Mouse (Mus musculus): ENCODE measurements around the gene Pgm3. TPM values are rescaled to one million over a fixed set of nuclear protein-coding genes. Genes with fewer than 3 reads are reported as not detected.
A peak's percentile ranks its signal among the peaks of the same experiment; 100 is the strongest.
"Not testable (repeated sequence)": the region's sequence is repeated elsewhere in the genome, so short reads cannot be mapped to it uniquely, and the experiment has no call there.

Pgm3 gene
- 10 to 100 TPM; 17.3 to 18.7 TPM for polyA plus RNA-seq (2017; shearing (Covaris generic))

DNA sequence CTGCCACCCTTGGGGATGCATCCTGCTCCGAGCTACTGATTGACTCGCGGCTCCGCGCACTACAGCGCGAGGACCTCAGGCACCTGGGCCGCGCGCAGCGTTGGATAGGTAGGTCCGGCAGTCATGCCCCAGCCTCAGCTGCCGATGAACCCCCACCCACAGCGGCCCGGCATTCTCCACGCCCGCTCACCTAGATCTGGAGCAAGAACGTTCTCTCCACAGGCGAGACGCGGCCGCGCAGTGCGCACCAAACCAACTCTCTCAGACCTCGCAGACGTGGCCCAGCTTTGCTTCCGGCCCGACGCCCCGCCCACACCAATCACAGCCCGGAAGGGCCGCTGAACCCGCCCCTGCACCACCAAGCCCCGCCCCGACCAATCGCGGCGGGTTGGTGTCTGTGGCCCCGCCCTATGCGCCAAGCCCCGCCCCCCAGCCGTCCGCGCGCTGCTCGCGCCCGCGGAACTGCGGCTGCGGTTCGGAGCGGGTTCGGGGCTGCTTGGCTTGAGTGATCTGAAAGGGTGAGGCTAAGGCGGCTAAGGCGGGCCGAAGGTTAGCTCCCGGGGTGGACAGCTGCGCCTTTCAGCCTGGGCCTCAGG is at the start of gene Pgm3, which contains the start of gene Rwdd2a:
TSS of gene Pgm3 (minus strand) at position 303 of the 596 bp plus-strand sequence.
TSS of gene Rwdd2a (plus strand) at position 452 of the 596 bp plus-strand sequence.
- peak; percentile 91 for ATAC-seq

DNA sequence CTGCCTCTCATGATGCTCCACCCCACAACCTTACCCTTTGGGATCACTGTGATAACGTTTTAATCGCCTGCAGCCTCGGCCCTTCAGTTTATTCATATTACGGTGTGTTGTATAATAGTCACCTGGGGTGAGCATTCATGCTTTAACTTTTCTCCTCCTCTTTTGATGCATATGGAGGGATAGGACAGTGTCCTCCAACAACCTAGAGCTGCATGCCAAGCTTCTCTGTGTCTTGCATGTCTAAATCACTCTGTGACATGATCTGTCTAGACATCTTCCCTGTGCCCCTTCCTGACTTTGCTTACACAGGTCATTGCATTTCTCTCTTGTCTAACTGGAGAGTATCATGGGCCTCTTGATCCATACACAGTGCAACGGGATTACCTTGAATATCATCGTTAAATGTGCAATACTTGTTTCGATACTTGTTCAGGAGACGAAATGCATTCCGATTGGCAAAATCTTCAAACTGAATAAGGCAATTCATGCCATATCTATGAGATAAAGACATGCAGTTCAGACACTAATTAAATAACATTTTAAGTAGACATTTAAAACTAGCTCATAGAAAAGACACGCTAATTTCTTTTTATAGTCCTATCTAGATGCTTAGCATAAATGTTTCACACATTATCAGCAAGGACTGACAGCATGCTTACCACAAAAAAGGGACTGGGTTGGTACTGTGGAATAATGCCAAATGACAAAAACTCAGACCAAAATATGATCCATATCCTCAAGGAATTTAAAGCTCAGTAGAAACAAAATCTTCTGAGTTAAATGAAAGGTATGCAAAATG is 47.9 kb upstream of the Pgm3 start:
- ATAC-seq, result no peak

DNA sequence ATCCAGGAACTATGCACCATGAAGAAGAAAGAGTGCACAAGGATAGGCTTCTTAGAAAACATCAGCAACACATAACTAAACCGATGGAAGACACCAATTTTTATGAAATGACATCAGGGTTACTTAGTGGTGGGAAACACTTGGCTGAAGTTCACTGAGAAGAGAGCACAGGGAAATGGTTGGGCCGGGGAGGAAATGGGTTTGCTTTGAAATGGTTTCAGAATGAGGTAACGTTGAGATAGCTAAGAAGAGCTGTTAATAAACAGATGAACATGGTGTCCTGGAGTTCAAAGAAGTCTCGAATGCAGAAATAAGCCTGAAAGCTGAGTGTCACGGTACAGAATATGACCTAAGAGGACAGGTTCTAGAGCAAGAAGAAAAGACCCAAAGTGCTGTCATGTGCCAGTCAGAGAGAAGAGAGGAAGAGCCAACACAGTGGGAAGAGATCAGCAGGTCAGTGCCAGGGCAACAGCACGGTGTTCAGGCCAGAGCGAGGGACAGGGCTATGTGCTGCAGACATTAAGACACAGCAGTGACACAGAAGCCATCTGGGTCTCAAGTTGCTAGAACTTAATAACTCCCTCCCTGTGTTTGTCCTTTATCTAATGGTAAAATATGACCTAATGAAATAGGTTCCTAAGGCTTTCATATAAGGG is 46.3 kb upstream of the Pgm3 start:
- ATAC-seq, result peak; percentile 94

DNA sequence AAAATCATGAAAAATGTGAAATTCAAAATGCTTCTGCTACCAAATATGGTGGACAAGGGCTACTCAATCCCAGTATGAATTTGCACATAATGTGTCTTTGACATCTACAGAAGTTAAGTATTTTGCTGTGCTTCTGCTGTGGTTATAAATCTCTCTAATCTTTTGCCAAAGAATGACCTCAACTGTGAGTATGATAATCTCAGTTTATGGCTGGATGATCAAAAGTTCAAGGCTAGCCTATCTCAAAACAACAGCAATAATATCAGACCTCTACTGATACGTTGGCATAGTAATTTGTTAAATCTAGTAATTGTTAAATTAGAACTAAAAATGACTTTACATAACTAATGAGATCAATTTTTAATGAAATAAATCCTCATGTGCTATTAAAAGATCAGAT is 44.1 kb upstream of the Pgm3 start:
- no peak for ATAC-seq

DNA sequence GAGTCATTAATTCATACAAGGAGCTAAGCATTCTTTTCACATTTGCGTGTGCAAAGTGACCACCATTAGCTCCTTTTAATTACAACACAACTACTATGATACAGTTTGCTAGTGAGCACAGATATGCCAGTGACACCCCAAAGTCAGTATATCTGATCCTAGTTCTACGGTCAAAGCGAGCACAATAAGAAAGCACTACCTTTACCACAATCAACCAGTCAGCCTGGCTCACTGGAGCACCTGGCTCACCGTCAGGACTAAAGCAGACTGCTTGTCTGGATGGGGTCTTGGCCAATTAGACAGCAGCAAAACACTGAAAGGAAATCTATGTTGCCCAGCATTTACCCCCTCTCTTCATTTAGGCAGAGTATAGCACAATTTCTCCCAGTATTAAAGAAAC is 40.4 kb upstream of the Pgm3 start:
- no peak for ATAC-seq

DNA sequence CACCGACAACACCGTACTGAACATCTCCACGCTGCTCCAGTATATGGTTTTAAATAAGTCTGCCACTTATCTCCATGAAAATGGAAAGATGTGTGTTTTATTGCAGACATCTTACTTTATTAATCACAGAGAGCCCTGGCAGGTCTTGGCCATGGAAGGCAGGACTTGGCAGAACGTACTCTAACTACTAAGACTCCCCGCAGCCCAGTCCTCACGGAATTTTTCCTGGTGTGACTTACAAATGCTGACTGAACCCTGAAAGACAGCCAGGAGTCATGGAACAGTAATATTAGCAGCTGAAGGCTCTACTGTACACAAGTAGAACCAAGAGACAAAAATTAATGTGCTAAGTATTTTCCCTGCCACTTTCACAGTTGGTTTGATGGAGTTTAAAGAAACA is 34.1 kb upstream of the Pgm3 start:
- no peak for ATAC-seq

DNA sequence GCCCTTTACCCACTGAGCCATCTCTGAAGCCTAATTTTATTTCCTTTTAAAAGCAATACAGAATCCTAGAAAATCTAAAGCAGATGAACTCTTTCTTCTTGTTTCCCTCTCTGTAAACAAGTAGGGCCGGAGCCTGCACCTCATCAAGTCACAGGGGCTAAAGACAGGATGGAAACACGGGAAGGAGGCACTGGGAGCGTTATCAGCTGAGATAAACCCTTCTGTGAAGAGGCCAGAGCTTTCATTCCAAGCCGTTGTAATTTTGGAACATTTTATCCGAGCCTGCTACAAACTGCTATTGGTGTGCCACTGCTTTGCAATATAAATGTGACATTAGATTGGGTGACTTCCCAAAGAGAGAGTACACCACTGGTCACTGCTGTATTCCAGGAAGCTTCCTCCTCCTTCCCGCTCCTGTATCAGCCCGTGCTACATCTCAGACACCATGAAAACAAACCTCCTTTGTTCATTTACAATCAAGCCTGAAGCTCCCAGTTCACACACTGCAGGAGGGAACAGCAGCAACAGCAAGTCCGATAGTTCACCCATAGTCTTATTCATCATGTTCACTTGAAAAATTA is 28.2 kb upstream of the Pgm3 start:
- ATAC-seq, result no peak

DNA sequence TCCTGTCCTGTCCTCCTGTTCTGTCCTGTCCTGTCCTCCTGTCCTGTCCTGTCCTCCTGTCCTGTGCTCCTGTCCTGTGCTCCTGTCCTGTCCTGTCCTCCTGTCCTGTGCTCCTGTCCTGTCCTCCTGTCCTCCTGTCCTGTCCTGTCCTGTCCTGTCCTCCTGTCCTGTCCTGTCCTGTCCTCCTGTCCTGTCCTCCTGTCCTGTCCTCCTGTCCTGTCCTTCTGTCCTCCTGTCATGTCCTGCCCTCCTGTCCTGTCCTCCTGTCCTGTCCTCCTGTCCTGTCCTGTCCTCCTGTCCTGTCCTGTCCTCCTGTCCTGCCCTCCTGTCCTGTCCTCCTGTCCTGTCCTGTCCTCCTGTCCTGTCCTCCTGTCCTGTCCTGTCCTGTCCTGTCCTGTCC is 25.3 kb upstream of the Pgm3 start:
- not testable (repeated sequence) for ATAC-seq

DNA sequence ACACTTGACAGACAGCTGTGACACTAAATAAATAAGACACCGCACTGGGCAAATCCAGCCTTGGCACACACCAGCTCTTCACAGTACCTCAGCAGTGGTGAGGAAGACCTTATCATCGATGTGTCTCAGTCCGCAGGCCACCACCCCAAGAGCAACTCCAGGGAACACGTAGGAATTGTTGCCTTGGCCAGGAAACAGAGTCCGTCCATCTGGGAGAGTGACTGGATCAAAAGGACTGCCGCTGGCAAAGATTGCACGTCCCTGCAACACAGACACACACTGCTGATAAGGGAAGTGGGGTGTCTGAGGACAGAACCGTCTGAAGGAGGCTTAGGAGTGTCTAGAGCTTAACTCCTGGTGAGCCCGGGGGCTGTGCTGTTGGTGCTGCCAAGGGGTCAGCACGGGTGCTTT is 22.7 kb upstream of the Pgm3 start:
- ATAC-seq, result not testable (repeated sequence)

DNA sequence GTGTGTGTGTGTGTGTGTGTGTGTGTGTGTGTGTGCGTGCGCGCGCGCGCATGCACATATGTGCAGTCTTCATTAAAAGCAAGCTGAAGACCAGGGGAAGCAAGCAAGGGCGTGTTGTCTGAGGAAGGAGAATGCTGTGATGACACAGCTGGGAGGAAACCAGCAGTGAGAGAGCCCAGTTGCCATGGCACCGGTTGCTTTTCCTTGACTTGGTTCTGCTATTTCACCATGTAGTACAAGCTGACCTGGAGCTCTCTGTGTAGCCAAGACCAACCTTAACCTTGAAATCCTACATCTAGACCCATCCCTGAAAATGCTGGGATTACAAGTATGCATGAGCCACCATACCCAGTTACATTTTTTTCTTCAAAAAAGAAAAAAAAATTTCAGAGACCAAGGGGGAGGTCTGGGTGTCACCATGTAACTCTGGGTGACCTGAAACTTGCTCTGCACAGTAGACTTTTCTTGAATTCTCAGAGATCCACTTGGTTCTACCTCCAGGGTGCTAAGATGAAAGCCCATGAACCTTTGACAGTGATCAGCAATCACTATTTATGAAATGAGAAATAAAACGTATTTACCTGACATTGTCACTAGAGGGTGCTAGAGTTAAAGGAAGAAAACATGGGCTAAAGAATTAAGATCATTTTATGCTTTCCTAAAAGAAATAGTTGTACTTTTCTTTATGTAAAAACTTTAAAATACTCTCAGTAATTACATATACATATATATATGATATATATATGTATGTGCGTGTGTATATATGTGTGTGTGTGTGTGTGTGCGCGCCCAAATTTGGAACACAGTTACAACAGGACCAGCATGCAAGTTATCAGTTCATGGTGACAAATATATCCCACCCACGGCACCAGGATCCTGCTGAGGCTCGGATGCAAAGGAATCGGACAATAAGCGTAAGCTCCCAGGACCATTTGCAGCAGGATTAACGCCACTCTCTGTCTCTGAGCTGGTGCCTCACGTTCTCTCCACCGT is 21.3 kb upstream of the Pgm3 start:
- no peak for ATAC-seq

DNA sequence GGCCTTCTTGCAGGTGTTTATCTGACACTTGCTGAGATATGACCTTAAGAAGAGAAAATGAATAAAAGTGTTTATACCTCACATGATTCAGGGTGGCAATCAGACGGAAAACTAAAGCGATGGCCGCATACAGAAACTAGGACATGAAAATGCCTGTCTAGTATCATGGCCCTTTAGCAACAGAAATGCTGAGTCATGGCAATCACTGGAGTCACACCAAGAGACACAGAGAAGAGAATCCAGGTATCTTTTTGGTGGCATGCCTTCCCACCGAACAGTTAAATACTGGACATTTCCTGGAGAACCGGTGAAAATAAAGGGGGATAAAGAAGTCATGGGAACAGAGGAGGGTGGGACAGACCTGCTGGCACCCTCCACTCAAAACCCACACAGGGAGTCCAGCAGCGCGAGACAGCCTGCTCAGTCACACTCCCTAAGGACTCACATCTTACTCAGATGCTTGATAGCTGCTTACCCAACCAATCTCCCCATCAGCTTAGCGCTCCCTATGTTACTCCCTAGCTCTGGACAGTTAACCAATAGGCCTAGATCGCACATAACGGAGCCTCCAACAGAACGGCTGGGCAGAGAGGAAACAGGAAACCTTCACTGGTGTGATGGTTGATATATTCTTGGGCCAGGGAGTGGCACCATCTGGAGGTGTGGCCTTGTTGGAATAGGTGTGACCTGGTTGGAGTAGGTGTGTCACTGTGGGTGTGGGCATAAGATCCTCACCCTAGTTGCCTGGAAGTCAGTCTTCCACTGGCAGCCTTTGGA is 15.6 kb upstream of the Pgm3 start:
- no peak for ATAC-seq

DNA sequence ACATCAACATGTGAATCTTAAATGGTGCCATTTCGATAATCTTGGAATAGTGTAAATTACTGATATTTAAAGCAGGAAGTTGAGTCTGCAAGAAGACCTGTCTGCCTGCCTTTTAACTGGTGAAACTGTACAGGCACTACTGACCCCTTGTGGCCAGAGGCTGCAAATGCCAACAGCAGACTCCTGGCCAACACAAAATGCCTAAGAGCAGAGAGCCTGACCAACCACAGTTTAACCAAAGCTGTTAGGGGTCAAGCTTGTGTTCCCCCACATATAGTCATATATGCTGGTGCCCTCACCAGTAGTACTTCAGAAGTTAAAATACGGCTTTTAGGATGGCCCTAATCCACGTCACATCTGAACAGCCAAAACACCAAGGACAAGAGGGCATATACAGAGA is 12.1 kb upstream of the Pgm3 start:
- ATAC-seq, result peak; percentile 78

DNA sequence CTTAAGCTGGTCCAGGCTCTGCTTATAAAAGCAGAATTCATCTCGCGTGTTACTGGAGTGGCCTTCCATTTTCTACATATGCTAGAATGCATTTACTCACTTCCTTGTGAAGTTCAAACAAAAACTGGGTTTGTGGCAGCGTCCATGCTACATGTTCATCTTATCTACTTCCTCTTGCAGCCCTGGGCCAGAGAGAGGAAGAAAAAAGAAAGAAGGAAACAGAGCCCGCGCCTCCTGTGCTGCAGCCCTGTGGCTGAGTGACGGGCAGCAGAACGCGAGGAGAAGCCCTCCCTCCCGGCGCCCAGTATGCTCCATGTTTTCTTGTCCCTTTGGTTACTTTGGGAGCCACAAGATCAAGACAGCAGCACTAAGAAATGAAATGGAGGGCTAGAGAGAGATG is 8.0 kb upstream of the Pgm3 start:
- ATAC-seq, result no peak

DNA sequence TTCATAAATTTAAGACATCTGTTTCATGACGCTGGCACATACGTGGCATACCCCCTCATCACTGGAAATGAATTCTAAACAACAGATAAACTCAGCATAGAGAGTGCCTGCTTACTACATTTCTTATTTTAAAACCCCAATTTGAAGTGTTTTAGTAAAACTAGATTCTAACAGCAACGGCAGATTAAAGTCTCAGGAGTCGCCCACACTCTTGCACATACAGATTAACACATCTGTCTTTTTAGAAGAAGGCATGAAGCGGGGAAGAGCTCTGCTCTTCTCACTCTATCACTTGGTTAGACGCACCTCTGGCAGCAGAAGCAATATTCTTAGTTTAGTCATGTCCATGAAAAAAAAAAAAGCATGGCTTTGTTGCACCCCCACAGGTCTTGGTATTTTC is 3.5 kb upstream of the Pgm3 start:
- ATAC-seq, result no peak

DNA sequence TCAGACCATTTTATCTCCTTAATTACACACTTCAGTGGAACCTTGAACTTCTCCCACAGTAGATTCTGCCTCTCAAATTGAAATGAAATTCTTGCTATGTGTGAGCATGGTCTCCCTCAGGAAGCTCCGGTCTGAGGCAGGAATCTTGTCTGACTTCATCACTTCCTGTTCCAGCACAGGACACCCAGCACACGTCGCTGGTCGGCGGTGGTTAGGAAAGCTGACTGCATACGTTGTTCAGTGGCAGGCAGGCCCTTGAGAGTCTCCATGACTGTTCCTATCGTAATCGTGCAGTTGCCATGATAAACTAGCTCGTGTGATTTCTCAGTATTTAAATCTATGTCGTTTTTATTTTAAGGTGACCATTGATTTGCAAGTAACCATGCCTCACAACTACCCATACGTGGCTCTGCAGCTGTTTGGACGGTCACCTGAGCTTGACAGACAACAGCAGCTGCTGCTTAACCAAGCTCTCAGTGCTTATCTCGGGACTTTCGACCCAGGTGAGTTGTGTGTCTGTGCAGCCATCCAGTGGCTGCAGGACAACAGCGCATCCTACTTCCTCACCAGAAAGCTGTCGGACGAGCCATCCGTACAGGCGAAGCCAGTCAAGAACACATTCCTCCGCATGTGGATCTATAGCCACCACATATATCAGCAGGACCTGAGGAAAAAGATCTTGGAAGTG is 2.1 kb upstream of the Pgm3 start:
- no peak for ATAC-seq

DNA sequence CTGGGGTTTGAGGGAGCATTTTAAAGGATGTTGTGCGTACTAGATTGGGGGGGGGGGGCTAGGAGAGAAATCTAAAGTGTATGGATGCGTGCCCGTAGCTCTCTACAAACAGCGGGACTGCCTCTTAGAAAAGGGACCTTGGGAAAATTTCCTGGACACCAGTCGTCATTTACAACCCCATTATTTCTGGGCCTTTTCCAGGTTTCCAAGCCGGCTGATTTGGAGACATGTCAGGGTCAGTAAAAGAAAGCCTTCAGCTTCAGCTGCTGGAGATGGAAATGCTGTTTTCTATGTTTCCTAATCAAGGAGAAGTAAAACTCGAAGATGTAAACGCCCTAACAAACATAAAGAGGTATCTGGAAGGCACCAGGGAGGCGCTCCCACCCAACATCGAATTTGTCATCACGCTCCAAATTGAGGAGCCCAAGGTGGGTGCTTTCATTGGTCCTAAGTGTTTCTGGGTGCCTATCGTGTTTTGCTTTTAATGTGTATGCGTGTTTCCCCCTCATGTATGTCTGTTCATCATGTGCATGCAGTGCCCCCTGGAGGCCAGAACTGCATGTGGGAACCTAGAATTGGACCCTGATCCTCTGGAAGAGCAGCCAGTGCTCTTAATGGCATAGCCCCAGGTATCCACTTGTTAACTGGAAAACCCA is 1.1 kb upstream of the Pgm3 start:
- ATAC-seq, result peak; percentile 61

DNA sequence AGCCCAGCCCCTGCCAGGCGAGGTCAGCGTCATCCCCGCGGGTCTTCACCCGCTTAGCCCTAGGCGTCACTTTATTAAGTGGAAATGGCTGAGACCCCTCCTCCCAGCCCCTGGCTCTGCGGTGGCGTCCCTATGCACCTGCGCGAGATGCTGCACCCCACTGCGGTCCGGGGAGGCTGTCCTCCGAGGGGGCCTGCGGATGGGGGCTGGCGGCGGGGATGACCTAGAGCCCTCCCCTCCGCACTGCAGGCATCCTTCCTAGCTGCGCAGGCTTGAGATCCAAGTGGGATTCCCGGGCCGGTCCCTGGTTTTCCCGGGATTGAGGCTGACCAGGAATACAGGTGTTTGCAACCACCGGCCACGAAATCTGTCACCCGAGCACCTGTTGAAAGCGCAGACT is 554 bp upstream of the Pgm3 start:
- peak; percentile 28 for ATAC-seq

DNA sequence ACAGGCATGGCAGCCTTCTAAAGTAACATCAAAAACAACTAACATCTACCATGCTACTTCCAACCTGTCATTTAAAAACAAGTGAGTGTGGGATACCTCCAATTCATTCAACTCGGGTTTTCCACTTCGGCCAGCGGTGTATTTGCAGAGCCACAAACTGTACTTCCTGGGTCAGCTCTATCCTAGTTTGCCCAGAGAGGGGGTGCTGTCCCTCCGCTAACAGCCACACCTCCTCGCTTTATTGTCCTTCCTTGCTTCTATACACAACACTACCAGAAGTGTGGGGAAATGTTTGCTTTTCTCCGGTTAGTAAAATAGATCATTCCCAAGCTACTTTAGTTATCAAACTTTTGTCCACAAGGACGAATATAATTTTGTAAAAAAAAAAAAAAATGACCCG is 696 bp downstream of the Pgm3 start:
- no peak for ATAC-seq

DNA sequence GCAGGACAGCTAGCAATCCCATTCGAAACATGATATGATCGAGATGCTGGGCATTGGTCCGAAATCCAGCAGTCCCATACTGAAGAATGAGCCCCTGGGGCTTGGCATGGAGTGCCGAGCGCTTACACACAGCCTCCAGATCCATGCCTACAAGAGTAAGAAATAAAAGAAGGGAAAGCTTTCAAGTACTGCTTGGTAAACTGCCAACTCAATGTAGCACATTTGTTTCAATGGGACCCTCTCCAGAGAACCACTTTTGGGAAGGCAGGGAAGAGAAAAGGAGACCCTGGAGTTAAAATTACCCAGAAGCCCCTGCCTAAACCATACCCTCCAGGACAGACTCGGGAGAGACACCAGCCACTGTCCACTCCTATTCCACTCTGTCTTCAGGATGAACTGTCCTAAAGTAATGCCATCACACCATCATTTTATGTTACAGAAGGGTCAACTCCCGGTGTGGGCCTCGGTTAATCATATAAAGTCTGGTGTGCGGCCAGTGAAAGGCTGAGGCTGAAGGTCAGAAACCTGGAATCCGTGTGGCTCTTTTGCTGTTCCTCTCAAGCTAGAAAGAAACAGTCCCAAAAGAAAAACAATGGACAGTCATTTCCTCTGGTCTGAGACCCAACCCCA is 1.3 kb downstream of the Pgm3 start:
- no peak for ATAC-seq
